Mouse (Mus musculus) granulocyte monocyte progenitor cell, adult 5-6 weeks (primary cell): ENCODE measurements at regions not wholly inside any gene's neighbourhood (a gene's known extent, or its start where the extent isn't known, plus 50 kb on each side); places are given as distances from the start of the nearest gene placed in this dataset.
A peak's percentile ranks its signal among the peaks of the same experiment; 100 is the strongest.

Source experiments
- ATAC-seq: replicated peaks from 2 replicates; pipeline ENCODE4 v1.8.0; 2016; ENCODE audit warnings: mild to moderate bottlenecking, moderate TSS enrichment, inconsistent platforms; ENCODE audit not compliant: poor library complexity, severe bottlenecking

GRCm38 (mm10) chr10:8023741-8024140, 67.7 kb upstream of the Tab2 start:
- ATAC-seq = no peak

GRCm38 (mm10) chr10:8021971-8022370, 65.9 kb upstream of the Tab2 start:
- no peak for ATAC-seq

- peak; percentile 88 for ATAC-seq
Observed at GRCm38 (mm10) chr10:8020916-8021705, 65.1 kb upstream of the Tab2 start.

- ATAC-seq = peak; percentile 29
Observed at GRCm38 (mm10) chr10:8020113-8020512, 64.1 kb upstream of the Tab2 start.

DNA sequence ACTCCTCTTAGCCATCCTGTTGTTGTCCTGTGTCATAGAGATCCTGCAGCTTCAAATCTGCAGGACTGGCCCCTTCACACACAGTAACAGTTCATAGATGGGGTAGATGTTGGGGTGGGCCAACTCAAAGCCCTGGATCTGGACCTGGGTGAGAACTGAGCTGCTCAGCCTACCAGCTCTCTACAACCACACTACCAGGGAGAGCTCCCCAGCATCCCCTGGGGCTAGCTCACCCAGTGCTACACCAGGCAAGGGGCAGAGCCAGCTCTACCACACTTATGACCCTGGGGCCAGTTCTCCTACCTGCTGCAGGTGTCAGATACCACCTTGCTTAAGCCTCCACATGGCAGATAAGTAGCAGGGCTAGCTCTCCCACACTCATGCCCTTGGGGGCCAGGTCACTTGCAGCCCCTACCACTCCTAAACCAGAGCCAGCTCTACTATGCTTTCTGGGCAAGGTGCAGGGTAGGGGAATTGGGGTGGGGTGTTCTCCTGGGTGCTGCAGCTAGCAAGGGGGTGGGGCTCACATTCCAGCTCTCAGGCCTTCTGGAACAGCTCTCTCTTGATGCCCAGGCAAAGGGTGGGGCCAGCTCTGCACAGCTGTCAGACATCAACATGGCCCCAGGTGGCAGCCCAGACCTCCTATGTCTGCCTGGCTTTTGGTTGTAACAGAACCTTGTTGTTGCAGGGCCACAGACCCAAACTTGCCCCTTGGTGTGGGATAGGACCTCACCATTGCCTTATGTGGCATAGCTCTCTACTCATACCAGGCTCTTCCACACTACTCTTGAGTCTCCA, 62.4 kb upstream of the Tab2 start:
- ATAC-seq = no peak

DNA sequence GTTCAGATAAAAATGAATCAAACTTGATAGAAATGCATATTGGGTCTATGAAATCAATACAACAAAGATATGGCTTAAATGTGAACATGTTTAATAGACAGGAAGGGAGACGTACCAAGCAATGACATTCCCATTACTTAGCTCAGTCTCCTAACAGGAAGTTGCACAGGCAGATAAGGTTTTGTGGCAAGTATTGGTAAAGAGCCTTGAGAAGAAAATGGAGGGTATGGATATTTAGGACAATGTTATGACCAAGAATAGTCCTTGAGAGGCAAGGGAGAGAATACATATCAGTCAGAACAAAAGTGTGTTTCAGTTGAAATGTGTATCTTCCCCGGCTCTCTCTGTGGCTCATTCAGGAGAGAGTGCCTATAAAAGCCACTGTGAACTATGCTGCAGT, 60.7 kb upstream of the Tab2 start:
- ATAC-seq = 0 out of 2 replicates have a peak, but pooled peaks have one; percentile 24

GRCm38 (mm10) chr10:8011744-8012143, 55.7 kb upstream of the Tab2 start:
- no peak for ATAC-seq

DNA sequence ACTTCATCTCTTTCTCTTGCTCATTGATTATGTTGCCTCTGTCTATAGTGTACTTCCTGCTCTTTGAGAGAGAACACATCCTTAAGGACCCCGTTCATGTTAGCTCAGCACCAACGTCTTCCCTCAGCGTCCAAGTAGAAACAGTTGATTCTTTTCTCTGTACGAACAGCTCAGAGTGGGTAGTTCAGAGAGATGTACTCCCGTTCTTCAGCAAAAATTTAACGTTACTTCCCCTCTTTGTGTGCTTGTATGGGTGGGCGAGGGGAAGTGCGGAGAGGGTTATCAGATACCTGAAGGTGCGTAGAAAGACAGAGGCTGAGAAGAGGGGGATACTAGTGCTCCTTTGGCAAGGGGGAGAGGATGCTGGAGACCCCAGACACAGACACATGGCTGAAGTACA, 55.1 kb upstream of the Tab2 start:
- ATAC-seq = 0 out of 2 replicates have a peak, but pooled peaks have one; percentile 11

GRCm38 (mm10) chr10:8009855-8010254, 53.8 kb upstream of the Tab2 start:
- ATAC-seq = peak; percentile 86

DNA sequence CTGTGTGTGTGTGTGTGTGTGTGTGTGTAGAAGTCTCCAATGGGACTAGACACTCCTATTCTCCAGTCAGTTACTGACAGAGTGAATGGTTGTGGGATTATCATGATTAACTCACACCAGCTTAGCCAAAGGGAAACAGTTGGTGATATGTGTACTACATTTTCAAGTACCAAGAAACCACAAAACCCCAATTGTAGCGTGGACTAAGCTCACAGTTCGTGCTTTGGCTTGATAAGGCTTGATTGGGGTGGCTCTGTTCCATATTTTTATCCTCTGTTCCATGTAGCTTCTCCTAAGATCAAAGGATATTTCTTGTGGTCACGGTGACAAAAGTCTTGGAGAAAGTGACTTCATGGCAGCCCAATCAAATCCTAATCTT, 51.9 kb upstream of the Tab2 start:
- ATAC-seq = no peak

DNA sequence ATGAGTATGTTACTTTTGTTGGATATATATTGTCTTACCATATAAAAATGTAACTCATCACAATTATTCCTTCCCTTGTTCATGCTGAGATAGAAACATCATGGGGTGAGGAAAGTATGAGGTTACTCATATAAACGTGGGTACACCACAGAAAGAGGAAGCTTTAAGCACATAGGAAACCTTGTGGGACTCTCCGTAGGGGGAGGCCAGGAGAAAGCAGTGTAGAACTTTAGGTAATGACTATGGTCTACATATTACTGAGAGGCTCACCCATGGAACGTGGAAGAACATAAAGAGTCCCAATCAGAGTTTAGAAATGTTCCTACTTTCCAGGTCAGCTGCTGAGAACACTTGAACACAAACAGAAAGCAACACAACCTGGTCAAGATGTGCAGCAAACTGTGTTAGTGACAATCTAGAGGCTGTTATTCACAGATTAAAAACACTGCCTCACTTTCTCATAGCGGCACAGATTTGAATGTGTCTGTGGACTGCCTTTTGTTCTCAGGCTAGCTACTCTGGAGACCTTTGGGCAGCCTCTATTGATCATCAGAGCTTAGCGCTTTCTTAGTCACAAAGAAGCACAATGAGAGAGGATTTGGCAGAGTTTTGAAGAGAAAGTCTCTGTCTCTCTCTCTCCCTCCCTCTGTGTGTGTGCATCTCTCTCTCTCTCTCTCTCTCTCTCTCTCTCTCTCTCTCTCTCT, 51.4 kb upstream of the Tab2 start:
- ATAC-seq = peak; percentile 64
